Mouse (Mus musculus) C2C12 (cell line): ENCODE measurements around the gene Zbtb8b. TPM values are rescaled to one million over a fixed set of nuclear protein-coding genes. Genes with fewer than 3 reads are reported as not detected.
A peak's percentile ranks its signal among the peaks of the same experiment; 100 is the strongest.
"Not testable (repeated sequence)": the region's sequence is repeated elsewhere in the genome, so short reads cannot be mapped to it uniquely, and the experiment has no call there.

ENCODE experiments used
- H3K27me3 ChIP-seq: one replicate; pipeline ENCODE4 v1.6.1; 2011; ENCODE audit not compliant: control insufficient read depth, insufficient read depth, insufficient read length
- H3K36me3 ChIP-seq: one replicate; pipeline ENCODE4 v1.6.1; 2011; ENCODE audit not compliant: control insufficient read depth, insufficient read depth
- H3K4me3 ChIP-seq: one replicate; pipeline ENCODE4 v1.5.1; 2011; ENCODE audit warnings: mild to moderate bottlenecking, control low read depth; ENCODE audit not compliant: poor library complexity, insufficient read depth, severe bottlenecking
- H3K79me2 ChIP-seq: one replicate; pipeline ENCODE4 v1.6.1; 2011; ENCODE audit not compliant: control insufficient read depth, insufficient read depth
- H3K79me3 ChIP-seq: one replicate; pipeline ENCODE4 v1.6.1; 2011; ENCODE audit warnings: low read depth, control low read depth
- H3ac ChIP-seq: one replicate; pipeline ENCODE3; 2011; ENCODE audit warnings: low read depth; ENCODE audit not compliant: control insufficient read depth, insufficient read length
- CEBPB ChIP-seq: IDR thresholded peaks from one replicate; pipeline ENCODE4 v1.6.1; 2011; ENCODE audit warnings: low read depth, mild to moderate bottlenecking, control low read depth, moderate library complexity
- CTCF ChIP-seq: IDR thresholded peaks from one replicate; pipeline ENCODE4 v1.5.1; 2011; ENCODE audit not compliant: control insufficient read depth, insufficient read depth, insufficient read length
- FOSL1 ChIP-seq: IDR thresholded peaks from one replicate; pipeline ENCODE4 v1.8.0; 2011; ENCODE audit warnings: mild to moderate bottlenecking, low read length; ENCODE audit not compliant: poor library complexity, insufficient read depth, severe bottlenecking
- MAX ChIP-seq: IDR thresholded peaks from one replicate; pipeline ENCODE4 v1.6.1; 2011; ENCODE audit warnings: mild to moderate bottlenecking, control low read depth
- MYOD1 ChIP-seq: IDR thresholded peaks from one replicate; pipeline ENCODE4 v1.6.1; 2011; ENCODE audit warnings: low read depth; ENCODE audit not compliant: control insufficient read depth, insufficient read length
- MYOG ChIP-seq: IDR thresholded peaks from one replicate; pipeline ENCODE4 v1.6.1; 2011; ENCODE audit not compliant: control insufficient read depth, insufficient read length; ENCODE audit errors: extremely low read depth
- USF1 ChIP-seq: IDR thresholded peaks from one replicate; pipeline ENCODE4 v1.6.1; 2011; ENCODE audit warnings: low read depth, mild to moderate bottlenecking, control low read depth, moderate library complexity
- polyA plus RNA-seq: library from polyadenylated mRNA; unstranded; fragments of >200 nt; fragmentation: generic; extraction: Trizol; gene quantifications from one replicate; pipeline ENCODE4 v1.2.1, GENCODE M21; 2012; ENCODE audit warnings: missing spikeins

Gene Zbtb8b
- polyA plus RNA-seq, 1 experiment = not detected

DNA sequence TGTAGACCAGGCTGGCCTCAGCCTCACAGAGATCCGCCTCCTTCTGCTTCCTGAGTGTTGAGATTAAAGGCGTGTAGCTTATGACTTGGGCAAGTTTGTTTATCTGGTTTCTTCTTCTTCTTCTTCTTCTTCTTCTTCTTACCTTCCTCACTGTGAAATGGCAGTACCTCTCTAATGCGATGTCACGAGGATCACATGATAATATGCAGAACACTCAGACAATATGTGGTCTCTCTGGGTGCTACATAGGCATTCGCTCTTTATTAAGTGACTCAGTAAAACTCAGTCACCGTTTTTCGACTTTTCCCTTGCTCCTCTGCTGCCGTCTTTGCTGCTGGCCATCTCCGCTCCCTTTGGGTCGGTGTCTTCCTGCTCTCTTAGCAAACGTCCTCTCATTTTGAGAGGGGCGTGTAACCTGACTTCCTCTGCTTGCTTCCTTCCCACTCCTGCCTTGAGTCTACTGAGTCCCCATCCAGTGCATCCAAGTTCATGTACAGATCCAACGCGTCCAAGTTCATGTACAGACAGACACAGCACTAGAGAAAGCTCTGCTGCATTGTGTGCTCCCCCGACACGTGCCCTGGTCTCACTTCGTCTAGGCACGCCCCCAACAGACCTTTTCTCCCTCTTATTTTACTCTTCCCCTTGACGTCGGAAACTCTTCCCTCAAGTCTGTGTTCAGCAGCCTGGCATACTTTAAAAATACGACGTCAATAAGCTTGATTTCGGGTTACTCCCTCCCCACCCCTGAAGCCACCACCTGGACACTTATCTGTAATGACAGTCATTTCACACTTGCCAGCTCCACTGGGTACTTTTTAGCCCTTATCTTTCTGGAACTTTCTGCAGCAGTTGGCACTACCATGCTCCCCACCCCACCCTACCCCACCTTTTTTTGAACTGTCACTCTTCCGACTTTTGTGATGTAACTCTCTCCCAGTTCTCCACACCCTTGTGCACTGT lies 22.7 kb upstream of the Zbtb8b start:
- TF ChIP-seq MYOD1 = no peak
- no peak for TF ChIP-seq CEBPB
- no peak for TF ChIP-seq FOSL1
- TF ChIP-seq USF1 = no peak
- no peak for TF ChIP-seq CTCF
- TF ChIP-seq MYOG = no peak
- TF ChIP-seq MAX = no peak
- Histone ChIP-seq H3K27me3 (no peaks in the 10 kb centered on the region), H3ac (peak overlapping the region; percentile 3), H3K36me3 (peaks cover 19% of the 10 kb centered on the region), H3K79me2 (no peaks in the 10 kb centered on the region), H3K79me3 (peaks cover 4% of the 10 kb centered on the region), H3K4me3 (no peak overlapping the region)

DNA sequence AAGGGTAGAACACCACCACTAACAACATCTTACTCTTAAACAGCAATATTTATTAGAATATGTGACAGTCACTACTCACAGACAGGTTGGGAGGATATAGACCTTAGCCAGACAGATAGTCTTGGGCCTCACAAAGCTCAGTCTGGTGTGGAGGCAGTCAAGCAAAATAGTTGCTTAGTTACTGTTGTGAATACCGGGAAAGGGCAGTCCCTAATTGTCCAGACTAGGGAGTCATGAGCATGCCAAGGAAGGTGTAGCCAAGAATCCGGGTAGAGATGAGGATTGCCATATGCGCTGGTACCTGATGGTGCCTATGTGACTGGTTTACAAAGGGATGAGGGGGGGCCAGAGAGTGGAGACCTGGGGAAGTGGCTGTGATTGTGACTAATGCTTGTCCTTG lies 21.5 kb upstream of the Zbtb8b start:
- Histone ChIP-seq H3K79me2 (no peaks in the 10 kb centered on the region), H3K79me3 (peaks cover 4% of the 10 kb centered on the region), H3K27me3 (no peaks in the 10 kb centered on the region), H3K4me3 (peak overlapping the region; percentile 86), H3ac (peak overlapping the region; percentile 16), H3K36me3 (peaks cover 14% of the 10 kb centered on the region)
- TF ChIP-seq MYOD1 (no peak), CEBPB (no peak), MAX (no peak), CTCF (no peak), MYOG (no peak)

DNA sequence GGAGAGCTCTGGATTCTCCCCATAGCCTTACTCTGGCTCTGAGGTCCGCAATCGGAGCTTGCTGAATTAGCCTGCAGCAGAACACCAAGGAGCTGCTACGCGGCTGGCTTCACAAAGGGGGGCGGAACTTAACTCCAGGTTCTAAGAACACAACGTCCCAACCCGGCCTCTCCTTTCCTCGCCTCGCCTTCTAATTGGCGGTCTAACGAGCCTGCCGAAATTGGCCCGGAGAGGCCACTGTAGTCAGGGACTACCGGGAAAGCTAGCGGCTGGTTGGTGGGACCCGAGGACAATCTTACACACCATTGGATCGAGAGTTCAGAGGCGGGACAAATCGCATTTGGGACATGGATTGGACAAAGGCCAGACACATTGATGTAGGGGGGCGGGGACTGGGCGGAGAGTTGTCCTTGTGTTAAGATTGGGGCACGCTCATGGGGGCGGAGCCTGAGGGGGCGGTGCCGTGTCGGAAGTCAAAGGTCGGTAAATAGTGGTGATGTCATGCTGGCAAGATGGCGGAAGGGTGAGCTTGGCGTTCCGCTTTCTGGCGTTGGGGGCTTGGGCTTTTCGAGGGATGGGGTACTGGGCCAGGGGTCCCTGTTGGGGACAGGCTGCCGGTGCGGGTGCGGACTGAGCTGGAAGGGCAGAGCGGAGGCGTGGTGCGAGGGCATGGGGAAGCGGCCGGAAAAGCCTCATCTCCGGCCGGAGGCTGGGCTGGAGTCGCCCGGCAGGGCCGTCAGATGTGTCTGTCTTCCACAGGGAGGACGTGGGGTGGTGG lies 20.7 kb upstream of the Zbtb8b start, which contains the start of gene Bsdc1:
Gene Bsdc1, plus strand, starts transcription at position 399 of the 778 bp plus-strand sequence.
- Histone ChIP-seq H3K27me3 (no peaks in the 10 kb centered on the region), H3K4me3 (peak within 1 kb of the TSS; percentile 86), H3K79me3 (peaks cover 4% of the 10 kb centered on the region), H3K79me2 (no peaks in the 10 kb centered on the region), H3ac (peak within 1 kb of the TSS; percentile 77), H3K36me3 (peaks cover 6% of the 10 kb centered on the region)
- TF ChIP-seq USF1 (no peak), CEBPB (no peak), MYOD1 (no peak), CTCF (no peak), MYOG (no peak), MAX (no peak), FOSL1 (no peak)

DNA sequence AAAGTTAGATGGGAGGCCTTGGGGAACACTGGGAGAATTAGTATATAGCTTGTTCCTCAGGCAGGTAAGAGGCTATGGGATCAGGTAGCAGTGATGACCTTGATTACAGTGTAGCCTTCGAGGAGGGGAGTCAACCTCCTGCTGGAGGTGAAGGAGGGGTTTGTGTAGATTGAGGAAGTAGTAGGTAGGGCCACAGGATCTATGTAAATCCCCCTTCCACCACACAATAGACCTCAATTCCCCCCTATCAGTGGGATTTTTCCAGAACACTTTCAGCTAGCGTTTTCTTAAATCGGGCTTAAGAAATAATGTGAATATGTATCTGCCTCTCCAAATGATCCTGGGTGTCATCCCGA lies 20.2 kb upstream of the Zbtb8b start:
- Histone ChIP-seq H3K79me3 (peaks cover 4% of the 10 kb centered on the region), H3ac (peak overlapping the region; percentile 66), H3K79me2 (no peaks in the 10 kb centered on the region), H3K4me3 (peak overlapping the region; percentile 38), H3K27me3 (no peaks in the 10 kb centered on the region), H3K36me3 (peaks cover under 1% of the 10 kb centered on the region)
- no peak for TF ChIP-seq MYOD1
- TF ChIP-seq MYOG = no peak
- TF ChIP-seq USF1 = no peak
- TF ChIP-seq CEBPB = no peak
- no peak for TF ChIP-seq CTCF
- no peak for TF ChIP-seq FOSL1
- no peak for TF ChIP-seq MAX

DNA sequence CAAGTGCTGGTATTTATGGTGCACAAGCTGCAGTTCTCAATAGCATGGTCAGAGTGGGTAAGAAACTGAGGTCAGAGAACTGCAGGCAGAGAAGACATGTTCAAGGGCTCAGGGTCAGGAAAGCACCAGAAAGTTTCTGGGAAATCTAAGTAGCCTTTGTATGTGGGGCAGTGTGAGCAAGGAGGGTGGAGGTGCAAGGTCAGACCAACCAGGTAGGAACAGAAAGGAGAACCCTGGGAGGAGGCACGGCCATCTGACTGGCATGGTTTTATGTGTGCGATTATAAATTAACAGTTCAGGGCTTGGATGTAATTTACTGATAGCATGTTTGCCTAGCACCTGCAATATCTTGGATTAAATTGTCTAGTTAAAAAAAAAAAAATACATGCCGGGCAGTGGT lies 19.1 kb upstream of the Zbtb8b start:
- H3K4me3 ChIP-seq = no peak overlapping the region
- H3K79me3 ChIP-seq = peaks cover 4% of the 10 kb centered on the region
- H3ac ChIP-seq = no peak overlapping the region
- H3K27me3 ChIP-seq = no peaks in the 10 kb centered on the region
- TF ChIP-seq MAX (no peak), FOSL1 (no peak)
- H3K79me2 ChIP-seq = no peaks in the 10 kb centered on the region
- no peaks in the 10 kb centered on the region for H3K36me3 ChIP-seq

DNA sequence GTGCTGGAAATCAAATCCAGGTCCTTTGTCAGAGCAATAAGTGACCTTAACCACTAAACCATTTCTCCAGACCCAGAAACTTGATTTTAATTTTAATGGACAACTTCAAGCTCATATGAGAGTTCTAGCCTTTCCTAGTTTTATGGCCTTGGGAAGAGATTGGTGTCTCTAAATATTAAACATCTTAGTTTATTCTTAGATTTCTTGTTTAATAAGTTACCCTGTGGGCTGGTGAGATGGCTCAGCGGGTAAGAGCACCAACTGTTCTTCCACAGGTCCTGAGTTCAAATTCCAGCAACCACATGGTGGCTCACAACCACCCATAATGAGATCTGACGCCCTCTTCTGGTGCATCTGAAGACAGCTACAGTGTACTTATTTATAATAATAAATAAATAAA lies 16.7 kb upstream of the Zbtb8b start:
- H3K79me2 ChIP-seq, H3K79me3 ChIP-seq, H3K4me3 ChIP-seq, H3K27me3 ChIP-seq, H3K36me3 ChIP-seq, H3ac ChIP-seq: not testable (repeated sequence)
